Mouse (Mus musculus) midbrain, embryonic 11.5 days (tissue): ENCODE data around the gene Car6. TPM values are rescaled to one million over a fixed set of nuclear protein-coding genes. Genes with fewer than 3 reads are reported as not detected.

ENCODE experiments used
- ATAC-seq: fragments of 200-750 bp; cut with Nextera tagmentation; 2 replicates; pipeline ENCODE4 v1.8.0; 2017; ENCODE audit warnings: moderate TSS enrichment, moderate library complexity; ENCODE audit not compliant: low FRiP score
- DNase-seq: peaks from one replicate; pipeline ENCODE4 v3.0.0; 2015; ENCODE audit warnings: low spot score; ENCODE audit errors: missing footprints
- H3K27ac ChIP-seq: fragments of 300-500 bp; sonication (generic); 2 replicates; pipeline ENCODE4 v1.5.1; 2014; ENCODE audit warnings: low read depth, low read length
- H3K27me3 ChIP-seq: fragments of 300-500 bp; sonication (generic); 2 replicates; pipeline ENCODE4 v1.6.1; 2014; ENCODE audit warnings: mild to moderate bottlenecking, low read length, moderate library complexity, mixed read lengths; ENCODE audit not compliant: control insufficient read depth, insufficient read depth
- H3K36me3 ChIP-seq: fragments of 300-500 bp; sonication (generic); 2 replicates; pipeline ENCODE4 v1.6.1; 2014; ENCODE audit warnings: mild to moderate bottlenecking, low read length, moderate library complexity, mixed read lengths; ENCODE audit not compliant: control insufficient read depth, insufficient read depth
- H3K4me1 ChIP-seq: fragments of 300-500 bp; sonication (generic); 2 replicates; pipeline ENCODE4 v1.6.1; 2014; ENCODE audit warnings: low read length; ENCODE audit not compliant: control insufficient read depth, insufficient read depth
- H3K4me2 ChIP-seq: fragments of 300-500 bp; sonication (generic); 2 replicates; pipeline ENCODE4 v1.6.1; 2014; ENCODE audit warnings: mild to moderate bottlenecking, moderate library complexity
- H3K4me3 ChIP-seq: fragments of 300-500 bp; sonication (generic); 2 replicates; pipeline ENCODE4 v1.5.1; 2014; ENCODE audit warnings: low read depth, low read length
- H3K9ac ChIP-seq: fragments of 300-500 bp; sonication (generic); 2 replicates; pipeline ENCODE4 v1.6.1; 2014; ENCODE audit warnings: low read length
- H3K9me3 ChIP-seq: fragments of 300-500 bp; sonication (generic); 2 replicates; pipeline ENCODE4 v1.6.1; 2016; ENCODE audit warnings: low read length; ENCODE audit not compliant: control insufficient read depth
- WGBS: fragments of 180-500 bp; shearing (Covaris S2); extraction: QIAGEN DNeasy Blood & Tissue Kit; methylation state at CpG from one replicate; pipeline ENCODE4 v1.1.7; 2014; 5-methylcytosine and 5-hydroxymethylcytosine counted together
- polyA plus RNA-seq: library from polyadenylated mRNA; unstranded; fragments of >200 nt; fragmentation: Nextera tagmentation; extraction: Ambion mirVana; gene quantifications from 2 replicates; pipeline ENCODE4 v1.2.1, GENCODE M21; 2014

Car6 gene
- polyA plus RNA-seq, 1 experiment from 2014 or later = not detected

- no peaks in the 10 kb centered on the region for H3K27me3 ChIP-seq
- DNase-seq (peak; percentile 90), ATAC-seq (peak; percentile 7; the same call in 1 of the 2 replicates)
- 88% methylated on average over 7 of the region's 7 CpGs for WGBS
- no peak overlapping the region for H3K9ac ChIP-seq
- H3K9me3 ChIP-seq = no peaks in the 10 kb centered on the region
- H3K36me3 ChIP-seq = no peaks in the 10 kb centered on the region
- H3K4me2 ChIP-seq = no peak overlapping the region; the same call in 1 of the 2 replicates
- no peak overlapping the region for H3K27ac ChIP-seq
- H3K4me1 ChIP-seq = peaks cover 2% of the 10 kb centered on the region
- H3K4me3 ChIP-seq = no peak overlapping the region
These were observed 63.6 kb downstream of the Car6 start for GRCm38 (mm10) chr4:150137368-150138083.

Other genes with a start within 250 kb of the Car6 start
- gene Spsb1, start 246.3 kb downstream of the Car6 start, polyA plus RNA-seq = 6.3 and 7.5 TPM in 2 replicates
- gene H6pd, start 192.3 kb downstream of the Car6 start, polyA plus RNA-seq = 1.7 and 2.4 TPM in 2 replicates
- gene Gpr157, start 114.0 kb downstream of the Car6 start, polyA plus RNA-seq = 0.10 and 0.15 TPM in 2 replicates
- gene Slc2a5, start 82.0 kb downstream of the Car6 start, polyA plus RNA-seq = 1.1 and 1.6 TPM in 2 replicates
- not detected in 2 replicates for gene Slc2a7, start 52.4 kb downstream of the Car6 start, polyA plus RNA-seq
- gene Eno1, start 35.4 kb upstream of the Car6 start, polyA plus RNA-seq = 1,438 and 1,518 TPM in 2 replicates
- gene Rere, start 80.3 kb upstream of the Car6 start, polyA plus RNA-seq = 34.2 and 36.8 TPM in 2 replicates